24 mouse cellular contexts compared by ENCODE assay signal in the genomic region with DNA sequence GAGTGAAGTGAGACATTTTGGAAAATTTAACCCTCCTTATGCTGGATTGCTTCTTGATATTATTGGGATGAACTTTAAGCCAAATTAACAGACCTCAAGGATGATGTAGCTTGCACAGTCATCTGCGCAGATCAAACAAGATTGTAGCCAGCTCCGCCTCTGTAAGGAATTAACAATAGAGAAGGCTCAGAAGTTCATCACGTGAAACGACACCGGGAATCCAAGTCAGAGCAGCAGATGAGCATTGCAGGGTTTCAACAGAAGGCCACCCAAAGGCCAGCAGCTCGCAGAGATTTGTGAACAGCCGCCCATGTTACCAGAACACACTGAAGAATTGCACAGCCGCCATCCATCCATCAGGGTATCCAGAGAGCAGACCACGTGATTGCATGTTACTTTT.
DNase-seq lines count a peak whose midpoint lies in the region; ATAC-seq and TF ChIP-seq lines count a peak whose summit lies in the region.
"Had no signal": no experiment of that assay in that cellular context is flagged by ENCODE, and none has a peak within 500 bp of the region (broad histone marks: within the 10 kb centered on the region; RNA-seq: fewer than 3 reads in every experiment).

No protein-coding gene starts in this region.

- WGBS in forebrain, embryonic 15.5 days: 61% methylated on average over 9 of the region's 9 CpGs
- WGBS in forebrain, embryonic 11.5 days: 88% methylated on average over 9 of the region's 9 CpGs
- 50% methylated on average over 9 of the region's 9 CpGs for WGBS in forebrain, embryonic 16.5 days

- H3K27me3 ChIP-seq in forebrain, embryonic 15.5 days: no peaks in the 10 kb centered on the region
- no peaks in the 10 kb centered on the region for H3K27me3 ChIP-seq in forebrain, embryonic 11.5 days (ENCODE audit: control insufficient read depth, insufficient read depth, low read length)
- H3K27me3 ChIP-seq in forebrain, embryonic 16.5 days (replicated peaks; ENCODE audit: control insufficient read depth, insufficient read depth, low read length): no peaks in the 10 kb centered on the region
- H3K27me3 ChIP-seq: CH12.LX; embryonic facial prominence, embryonic 15.5 days; hindbrain, embryonic 12.5 days; Patski had no signal

- no peak overlapping the region for H3K4me2 ChIP-seq in forebrain, embryonic 15.5 days (replicated peaks)
- H3K4me2 ChIP-seq in forebrain, embryonic 11.5 days (ENCODE audit: low read depth, low read length, severe bottlenecking): no peak overlapping the region
- no peak overlapping the region for H3K4me2 ChIP-seq in forebrain, embryonic 16.5 days (ENCODE audit: low read length)
- H3K4me2 ChIP-seq: embryonic facial prominence, embryonic 15.5 days; hindbrain, embryonic 12.5 days had no signal

- H3K4me3 ChIP-seq in forebrain, embryonic 15.5 days: no peak overlapping the region
- H3K4me3 ChIP-seq in forebrain, embryonic 11.5 days (ENCODE audit: low read depth, low read length): no peak overlapping the region
- H3K4me3 ChIP-seq in layer of hippocampus, adult 2 months: no peak overlapping the region
- H3K4me3 ChIP-seq in forebrain, embryonic 16.5 days (replicated peaks; ENCODE audit: low read length): no peak overlapping the region
- H3K4me3 ChIP-seq: embryonic facial prominence, embryonic 15.5 days; erythroblast, embryonic 14.5 days; gastrocnemius, adult 2 months; heart, embryonic 10.5 days; hindbrain, embryonic 12.5 days had no signal

- no peaks in the 10 kb centered on the region for H3K9me3 ChIP-seq in forebrain, embryonic 15.5 days
- H3K9me3 ChIP-seq in forebrain, embryonic 11.5 days (ENCODE audit: control insufficient read depth, low read length): no peaks in the 10 kb centered on the region
- H3K9me3 ChIP-seq in forebrain, embryonic 16.5 days (ENCODE audit: control insufficient read depth, low read length): no peaks in the 10 kb centered on the region
- H3K9me3 ChIP-seq: embryonic facial prominence, embryonic 15.5 days; heart, embryonic 10.5 days; hindbrain, embryonic 12.5 days had no signal

- DNase-seq in forebrain, embryonic 11.5 days (ENCODE audit: low spot score): no peak
- no peak for DNase-seq in layer of hippocampus, adult 2 months (ENCODE audit: low spot score in 2 of 2)
- DNase-seq in layer of hippocampus, postnatal 14 days (ENCODE audit: low spot score in 2 of 2): no peak
- no peak for DNase-seq in adrenal gland, adult 2 months
- DNase-seq: adrenal gland, postnatal 25 days; cerebellum, adult 11 months; cerebellum, adult 8-10 months; cerebellum, postnatal 14 days; embryo, embryonic 11 days; gastrocnemius, adult 2 months; gastrocnemius, postnatal 25 days; heart, postnatal 10 days; heart, postnatal 4 days; kidney, adult 11 months had no signal

- TF ChIP-seq CTCF in layer of hippocampus, adult 2 months (conservative IDR thresholded peaks at IDR 0.05): no peak

- H3K36me3 ChIP-seq in forebrain, embryonic 15.5 days: no peaks in the 10 kb centered on the region
- H3K36me3 ChIP-seq in forebrain, embryonic 11.5 days (ENCODE audit: control insufficient read depth, insufficient read depth, low read length): no peaks in the 10 kb centered on the region
- no peaks in the 10 kb centered on the region for H3K36me3 ChIP-seq in forebrain, embryonic 16.5 days (ENCODE audit: control insufficient read depth, insufficient read depth)
- H3K36me3 ChIP-seq: embryonic facial prominence, embryonic 15.5 days; heart, embryonic 10.5 days; hindbrain, embryonic 12.5 days had no signal

- H3K27ac ChIP-seq in forebrain, embryonic 15.5 days (replicated peaks): peak overlapping the region; percentile 81
- H3K27ac ChIP-seq in forebrain, embryonic 11.5 days (ENCODE audit: low read depth, low read length): no peak overlapping the region
- peak overlapping the region; percentile 33; the same call in 1 of the 2 replicates for H3K27ac ChIP-seq in layer of hippocampus, adult 2 months
- H3K27ac ChIP-seq in forebrain, embryonic 16.5 days (ENCODE audit: low read length): peak overlapping the region; percentile 84
- H3K27ac ChIP-seq: embryonic facial prominence, embryonic 15.5 days; gastrocnemius, adult 2 months; heart, embryonic 10.5 days; hindbrain, embryonic 12.5 days had no signal

- peak; percentile 14; the same call in 1 of the 2 replicates for ATAC-seq in forebrain, embryonic 15.5 days (replicated peaks)
- no peak for ATAC-seq in forebrain, embryonic 11.5 days (replicated peaks; ENCODE audit: low FRiP score)
- ATAC-seq in forebrain, embryonic 16.5 days: peak; percentile 8; the same call in 1 of the 2 replicates
- ATAC-seq: activated CD4-positive, CD25-positive, alpha-beta regulatory T cell, adult 4 months; inflammation-experienced regulatory T-cells, adult 6 months; Patski had no signal

- no peak overlapping the region for H3K9ac ChIP-seq in forebrain, embryonic 15.5 days (replicated peaks)
- H3K9ac ChIP-seq in forebrain, embryonic 11.5 days (ENCODE audit: low read length): no peak overlapping the region
- H3K9ac ChIP-seq in forebrain, embryonic 16.5 days (replicated peaks; ENCODE audit: low read depth, low read length): no peak overlapping the region
- H3K9ac ChIP-seq: embryonic facial prominence, embryonic 15.5 days; hindbrain, embryonic 12.5 days had no signal

- peaks cover 40% of the 10 kb centered on the region for H3K4me1 ChIP-seq in forebrain, embryonic 15.5 days
- no peaks in the 10 kb centered on the region for H3K4me1 ChIP-seq in forebrain, embryonic 11.5 days (replicated peaks; ENCODE audit: control insufficient read depth, insufficient read depth, low read length)
- H3K4me1 ChIP-seq in forebrain, embryonic 16.5 days (replicated peaks; ENCODE audit: control insufficient read depth, insufficient read depth, low read length): peaks cover 20% of the 10 kb centered on the region
- H3K4me1 ChIP-seq: embryonic facial prominence, embryonic 15.5 days; heart, embryonic 10.5 days; hindbrain, embryonic 12.5 days had no signal
